Mouse (Mus musculus): Measurements from ENCODE around the gene Arhgap10.
"Not testable (repeated sequence)": the region's sequence is repeated elsewhere in the genome, so short reads cannot be mapped to it uniquely, and the experiment has no call there.

The Arhgap10 gene

DNA sequence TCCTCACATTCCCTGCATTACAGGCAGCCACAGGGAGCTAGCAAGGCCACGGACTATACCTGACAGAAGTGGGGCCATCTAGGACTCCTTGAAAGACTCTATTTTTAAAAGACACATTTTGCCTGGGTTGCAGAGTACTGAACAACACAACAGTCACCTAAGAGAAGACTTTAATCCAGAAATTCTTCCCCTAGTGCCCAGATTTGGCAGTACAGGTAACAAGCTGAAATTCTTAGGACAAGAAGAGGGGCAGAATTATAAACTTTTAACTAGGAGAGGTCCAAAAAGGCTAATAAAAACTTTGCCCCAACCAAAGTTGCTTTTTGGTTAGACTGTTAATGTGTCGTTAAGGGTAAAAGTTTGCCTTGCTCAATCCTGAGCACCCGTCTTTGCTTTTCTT, 174.4 kb downstream of the Arhgap10 start:
- no peak for DNase-seq (ENCODE audit: low spot score)

DNA sequence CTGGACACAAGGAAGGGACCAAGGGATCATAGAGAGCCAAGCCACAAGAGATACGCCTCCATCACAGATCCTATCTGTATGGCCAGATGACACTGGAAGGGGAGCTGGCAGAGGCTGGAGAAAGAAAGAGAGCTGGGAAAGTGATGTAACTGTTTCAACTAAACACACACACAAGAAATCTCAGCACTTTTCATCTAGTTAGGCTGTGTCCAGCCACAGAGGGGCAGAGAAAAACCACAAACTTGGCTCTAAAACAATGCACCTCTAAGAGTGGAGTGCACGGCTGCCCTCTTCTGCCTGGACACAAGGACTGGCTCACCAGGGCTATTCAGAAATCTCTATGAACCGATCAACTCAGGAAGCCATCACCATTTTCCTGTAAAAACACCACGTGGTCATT, 175.6 kb downstream of the Arhgap10 start:
- DNase-seq (ENCODE audit: low spot score) = no peak

DNA sequence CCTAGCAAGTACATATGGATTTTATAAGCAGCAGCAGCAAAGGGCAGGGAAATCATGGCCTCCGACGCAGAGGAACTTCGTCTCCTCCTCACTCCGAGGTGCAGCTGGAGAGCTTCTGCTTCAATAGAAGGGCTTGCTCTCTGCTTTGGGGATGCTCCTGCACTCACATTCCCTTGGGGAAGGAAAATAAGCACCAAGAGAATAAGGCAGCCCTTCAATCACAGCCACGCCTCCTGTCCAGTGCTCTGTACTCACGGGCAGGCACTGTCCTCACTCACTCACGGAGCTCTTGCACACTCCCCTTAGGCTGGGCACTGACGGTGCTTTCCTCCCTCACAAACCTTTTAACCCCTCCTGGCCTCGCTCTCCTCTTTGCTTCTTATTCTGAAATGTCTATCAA, 176.4 kb downstream of the Arhgap10 start:
- DNase-seq (ENCODE audit: low spot score) = no peak

DNA sequence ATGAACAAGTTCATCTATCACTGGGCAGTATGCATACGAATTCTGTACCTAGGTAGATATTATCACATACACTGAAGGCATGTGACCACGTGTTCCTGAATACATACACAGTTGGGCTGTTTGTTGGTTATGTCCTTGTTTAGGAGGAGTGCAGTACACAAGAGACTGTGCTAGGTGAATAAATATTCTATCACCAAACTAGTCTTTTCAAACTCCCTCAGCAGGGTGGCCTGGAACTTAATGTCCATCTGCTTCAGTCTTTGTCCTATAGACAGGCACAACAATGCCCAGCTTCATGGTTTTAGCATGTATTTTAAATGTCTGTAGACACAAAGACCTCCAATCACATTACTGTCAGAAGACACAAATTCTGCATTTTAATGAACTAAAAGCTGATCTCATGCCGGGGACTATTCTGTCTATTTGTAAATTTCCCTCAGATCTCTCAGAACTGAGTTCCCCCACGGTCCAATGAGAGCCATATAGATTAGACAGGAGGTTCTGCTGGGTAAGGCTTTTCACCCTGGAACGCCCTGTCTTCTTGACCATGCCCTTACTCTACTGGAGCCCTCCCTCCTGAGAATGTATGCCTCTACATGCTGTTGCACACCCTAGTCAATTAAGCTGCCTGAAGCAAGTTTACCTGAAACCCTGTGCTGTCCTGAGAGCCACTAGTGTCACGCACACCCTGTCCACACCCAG, 177.6 kb downstream of the Arhgap10 start:
- no peak for DNase-seq (ENCODE audit: low spot score)

DNA sequence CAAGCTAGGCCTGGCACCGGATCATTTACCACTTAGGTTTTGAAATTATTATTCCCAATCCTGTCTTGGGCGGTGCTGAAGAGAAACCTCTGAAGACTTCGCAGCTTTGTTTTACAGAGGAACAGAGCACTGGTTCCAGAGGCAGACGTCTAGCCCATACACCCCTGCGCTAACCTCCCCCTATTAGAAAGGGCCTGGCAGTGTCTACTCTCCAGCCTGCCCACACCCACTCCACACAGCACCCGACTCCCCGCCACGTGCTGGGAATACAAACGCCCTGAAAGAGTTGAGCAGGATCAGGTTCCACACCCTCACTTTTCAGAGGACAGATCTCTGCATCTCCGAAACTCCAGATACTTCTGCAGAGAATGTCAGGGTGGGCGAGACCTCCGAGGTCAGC, 180.5 kb downstream of the Arhgap10 start:
- DNase-seq (ENCODE audit: low spot score) = no peak

DNA sequence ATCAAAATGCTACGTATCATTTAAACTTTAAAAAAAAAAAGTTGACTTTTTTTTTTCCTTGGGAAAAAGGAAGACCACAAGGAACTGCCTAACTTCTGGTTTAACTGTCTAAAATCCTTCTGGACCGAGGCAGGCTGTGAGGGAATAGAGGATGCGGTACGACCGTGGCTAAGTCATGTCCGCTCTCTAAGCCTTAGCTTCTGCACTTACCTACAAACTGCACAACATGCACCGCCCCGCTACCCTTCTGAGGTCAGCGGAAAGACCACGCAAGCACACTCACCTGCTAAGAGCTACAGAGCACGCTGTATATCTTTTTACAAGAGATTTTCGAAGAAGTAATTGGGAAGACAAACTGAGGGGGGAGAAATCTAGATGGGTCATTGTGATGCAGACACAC, 186.6 kb downstream of the Arhgap10 start:
- DNase-seq (ENCODE audit: low spot score) = no peak

DNA sequence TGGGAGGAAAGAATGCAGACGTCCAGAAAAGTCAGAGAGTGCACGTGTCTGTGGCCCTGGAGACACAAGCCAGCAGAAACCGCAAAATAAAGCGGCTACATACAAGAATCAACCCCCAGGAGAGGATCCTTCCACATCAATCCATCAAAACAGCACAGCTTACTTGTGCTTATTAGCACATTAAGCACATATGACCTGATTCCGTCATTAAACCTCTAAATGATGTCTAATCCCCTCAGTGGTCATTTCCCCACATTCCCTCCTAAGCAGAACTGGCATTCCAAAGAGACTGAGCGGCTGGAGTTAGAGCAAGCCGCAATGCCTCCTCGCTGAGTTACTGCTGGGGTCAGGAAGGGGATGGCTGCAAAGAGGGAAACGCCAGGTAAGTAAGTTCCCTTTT, 187.4 kb downstream of the Arhgap10 start:
- DNase-seq (ENCODE audit: low spot score) = no peak

DNA sequence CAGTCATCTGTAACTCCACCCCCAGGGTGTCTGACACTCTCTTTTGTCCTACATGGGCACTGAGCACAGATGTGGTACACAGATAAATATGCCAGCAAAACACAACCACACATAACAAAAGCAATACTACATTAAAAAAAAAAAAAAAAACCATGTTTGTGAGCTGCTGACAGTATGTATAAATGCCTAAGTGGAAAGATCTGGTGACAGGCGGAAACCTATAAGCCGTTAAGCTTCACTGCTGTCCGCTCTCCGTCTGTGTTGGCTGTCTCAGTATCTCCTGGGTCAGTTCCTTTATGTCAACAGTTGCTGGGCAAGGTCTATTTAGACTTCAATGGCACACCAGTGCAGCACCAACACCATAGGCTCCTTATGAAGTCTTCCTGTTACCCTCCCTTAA, 188.0 kb downstream of the Arhgap10 start:
- DNase-seq (ENCODE audit: low spot score) = no peak

DNA sequence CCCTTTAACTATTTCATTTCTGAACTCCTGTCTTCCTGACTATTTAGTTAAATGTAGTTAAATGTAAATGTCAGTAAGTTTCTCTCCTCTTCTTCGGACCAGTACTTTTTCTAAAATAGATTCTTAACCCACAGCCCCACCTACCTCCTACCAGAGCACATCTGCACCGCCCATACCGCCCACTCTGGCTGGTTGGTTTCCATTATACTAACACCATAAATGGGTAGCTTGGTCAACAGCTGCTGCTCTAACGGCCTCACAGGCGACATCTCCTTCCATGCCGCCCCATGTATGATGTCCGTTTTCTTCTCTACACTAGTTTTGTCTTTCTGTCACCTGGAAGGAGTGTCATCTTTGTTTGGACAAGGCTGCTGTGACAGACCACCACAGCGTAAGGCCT, 189.3 kb downstream of the Arhgap10 start:
- DNase-seq (ENCODE audit: low spot score) = no peak

DNA sequence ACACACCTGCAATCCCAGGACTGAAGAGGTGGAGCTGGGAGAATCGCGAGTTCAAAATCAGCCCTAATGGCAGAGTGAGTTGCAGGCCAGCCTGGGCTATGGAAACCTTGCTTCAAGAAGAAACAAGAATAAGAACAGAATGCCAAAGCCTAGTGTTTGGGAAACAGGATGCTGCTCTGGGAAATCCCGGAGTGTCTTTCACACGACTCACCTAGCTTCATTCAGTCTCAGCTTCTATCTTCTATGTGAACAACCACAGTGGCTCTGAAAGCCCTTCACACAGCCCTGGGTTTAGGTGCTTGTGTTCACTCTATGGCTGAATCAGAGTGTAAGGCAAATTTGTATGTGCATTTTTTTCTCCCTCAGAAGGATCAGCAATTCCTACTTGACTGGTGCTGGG, 190.4 kb downstream of the Arhgap10 start:
- no peak for DNase-seq (ENCODE audit: low spot score)

DNA sequence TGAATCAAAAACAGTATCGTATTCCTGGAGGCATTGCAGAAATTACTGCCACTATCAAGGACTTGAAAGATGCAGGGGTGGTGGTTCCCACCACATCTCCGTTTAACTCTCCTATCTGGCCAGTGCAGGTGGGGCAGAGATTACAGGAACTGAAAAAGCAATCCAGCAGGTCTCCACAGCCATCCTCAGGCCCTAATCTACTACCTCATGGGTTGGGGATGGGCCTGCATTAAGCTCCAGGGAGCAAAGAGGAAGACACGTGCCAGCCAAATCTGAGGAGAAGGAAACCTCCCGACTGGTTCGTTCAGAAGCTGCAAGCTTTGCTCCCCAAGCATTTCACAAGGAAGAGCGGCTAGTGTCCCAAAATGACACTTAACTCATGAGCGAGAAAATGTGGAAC, 195.0 kb downstream of the Arhgap10 start:
- not testable (repeated sequence) for DNase-seq (ENCODE audit: low spot score)

DNA sequence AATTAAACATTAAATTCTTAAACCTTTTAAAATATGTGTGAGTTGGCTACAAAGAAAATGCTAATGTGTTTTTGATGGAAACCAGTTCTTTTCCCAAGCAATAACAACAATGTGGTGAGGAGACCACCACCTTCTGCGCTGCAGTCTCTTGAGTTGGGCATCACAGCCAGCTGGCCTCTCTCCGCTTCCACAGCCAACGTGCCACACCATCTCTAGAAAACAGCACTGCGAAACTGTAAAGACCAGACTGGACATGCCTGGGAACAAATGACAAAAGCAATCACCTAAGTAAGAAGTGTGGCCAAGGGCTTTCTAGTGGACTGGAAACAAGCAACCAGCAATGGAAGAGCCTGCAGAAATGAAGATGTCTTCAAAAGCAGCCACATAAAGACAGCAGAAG, 195.9 kb downstream of the Arhgap10 start:
- DNase-seq (ENCODE audit: low spot score) = no peak

DNA sequence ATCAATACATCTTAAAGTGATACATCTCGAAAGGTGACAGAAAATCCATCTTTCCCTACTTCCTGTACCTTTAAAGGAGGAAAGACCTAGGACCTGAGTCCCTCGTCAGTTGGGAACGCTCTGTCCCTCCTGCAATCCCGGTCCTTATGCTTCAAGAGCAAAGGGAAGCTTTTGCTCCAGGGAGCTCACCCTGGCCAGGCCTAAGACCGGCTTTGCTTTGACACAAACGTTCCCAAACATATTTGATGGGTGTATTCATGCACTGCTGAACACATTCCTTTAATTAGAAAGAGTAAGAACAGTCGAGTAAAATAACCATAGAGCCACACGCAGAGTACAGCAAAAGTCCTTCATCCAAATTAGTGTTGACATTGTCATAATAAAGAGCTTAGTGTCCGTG, 199.2 kb downstream of the Arhgap10 start:
- DNase-seq (ENCODE audit: low spot score) = no peak

DNA sequence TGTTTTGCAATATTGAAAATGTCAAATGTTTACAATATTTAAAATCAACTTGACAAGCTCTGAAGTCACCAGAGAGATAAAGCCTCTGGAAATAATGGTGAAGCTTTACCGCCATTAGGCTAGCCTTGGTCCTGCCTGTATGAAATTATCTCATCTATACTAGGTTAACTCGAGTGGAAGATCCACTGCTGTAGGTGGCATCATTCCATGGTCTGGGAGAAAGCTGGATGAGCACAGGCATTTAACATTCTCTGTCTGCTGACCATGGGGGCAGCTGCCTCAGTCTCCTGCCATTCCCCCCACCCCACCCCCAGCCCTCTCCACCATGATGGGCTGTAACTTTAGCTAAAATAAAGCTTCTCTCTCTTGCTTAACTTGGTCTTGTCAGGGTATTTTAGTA, 200.0 kb downstream of the Arhgap10 start:
- DNase-seq (ENCODE audit: low spot score) = no peak

DNA sequence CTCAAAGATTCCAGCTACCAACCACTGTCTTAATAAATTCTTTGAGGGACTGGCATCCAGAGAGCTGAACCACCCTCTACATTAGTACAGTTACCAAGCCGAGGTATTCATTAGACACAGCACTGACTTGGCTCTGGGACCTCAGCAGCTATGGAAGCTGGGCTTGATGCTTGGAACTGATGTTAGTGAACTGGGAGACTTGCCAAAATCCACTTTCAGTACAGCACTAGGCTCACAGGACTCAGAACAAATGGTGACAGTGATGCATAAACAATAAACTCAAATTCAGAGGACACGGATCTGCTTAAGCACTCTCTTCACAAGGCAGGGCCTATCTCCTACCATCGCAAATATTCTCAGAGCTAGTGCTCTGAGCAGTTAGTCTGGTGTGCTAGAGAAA, 204.8 kb downstream of the Arhgap10 start:
- no peak for DNase-seq (ENCODE audit: low spot score)

DNA sequence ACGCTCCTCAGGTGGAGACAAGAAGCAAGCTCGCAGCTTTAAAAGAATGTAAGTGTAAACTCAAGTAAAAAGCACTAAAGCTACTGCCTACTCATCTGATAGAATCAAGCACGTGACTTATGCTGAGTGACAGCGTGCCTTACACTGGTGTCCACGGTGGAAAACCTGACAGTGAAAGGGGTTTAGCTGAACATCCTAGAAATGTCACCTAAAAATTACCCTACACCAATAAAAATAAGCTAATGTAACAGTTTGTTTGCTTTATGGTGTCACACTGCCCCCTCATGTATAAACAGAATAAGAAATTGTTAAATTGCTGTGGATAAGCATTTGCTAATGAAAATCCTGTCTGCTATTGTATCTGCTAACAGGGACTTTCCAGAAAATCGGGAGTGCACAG, 206.0 kb downstream of the Arhgap10 start:
- DNase-seq (ENCODE audit: low spot score) = no peak

DNA sequence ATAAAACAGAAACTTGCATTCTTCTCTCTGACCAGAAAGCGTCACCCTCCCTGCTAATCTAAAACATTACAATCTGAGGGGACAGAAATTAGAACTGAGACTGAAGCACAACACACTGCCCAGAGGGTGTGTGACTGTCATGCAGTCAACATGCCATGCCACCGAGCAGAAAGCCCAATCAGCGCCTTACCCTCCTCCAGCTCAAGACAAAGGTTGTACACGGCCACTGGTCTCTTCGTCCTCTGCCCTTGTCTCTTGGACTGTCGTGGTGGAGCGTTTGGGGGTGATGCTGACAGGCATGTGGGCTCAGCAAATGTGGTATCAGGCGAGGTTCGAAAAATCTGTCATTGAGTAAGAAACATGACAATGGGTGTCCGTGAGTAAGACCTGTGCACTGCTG, 207.2 kb downstream of the Arhgap10 start:
- no peak for DNase-seq (ENCODE audit: low spot score)

DNA sequence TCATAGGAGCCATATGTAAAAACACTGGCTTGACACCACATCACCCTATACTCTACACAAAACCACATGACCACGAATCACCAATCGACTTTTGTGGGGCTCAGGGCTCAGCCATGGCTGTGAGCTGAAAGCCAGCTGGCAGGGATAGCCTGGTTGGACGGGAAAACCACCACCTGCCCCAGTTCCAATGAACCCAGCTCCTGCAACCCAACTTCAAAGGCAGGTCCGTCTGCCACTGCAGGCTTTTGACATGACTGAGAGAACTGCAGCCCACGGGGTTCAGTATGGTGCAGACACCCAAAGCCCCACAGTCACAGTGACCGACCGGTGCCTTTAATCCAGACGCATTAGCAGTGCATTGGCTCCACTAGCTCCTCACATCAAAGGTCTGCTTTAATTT, 207.7 kb downstream of the Arhgap10 start:
- DNase-seq (ENCODE audit: low spot score) = no peak

DNA sequence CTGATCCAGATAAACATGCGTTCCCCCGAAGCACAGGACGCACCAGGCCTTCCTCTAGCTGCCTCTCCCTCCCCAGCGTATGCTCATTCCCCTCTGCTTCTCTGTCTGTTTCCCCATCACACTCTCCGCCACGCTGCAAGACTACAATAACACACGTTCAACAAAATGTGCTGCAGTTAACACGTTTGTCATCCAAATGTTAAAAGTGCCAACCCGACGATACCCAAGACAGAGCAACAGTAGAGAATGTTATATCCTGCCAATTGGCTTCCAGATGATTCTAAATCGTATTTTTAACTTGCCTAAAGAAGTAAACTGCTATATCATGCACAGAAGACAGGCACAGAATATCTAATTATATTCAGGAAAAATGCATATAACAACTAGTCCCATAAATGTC, 223.2 kb downstream of the Arhgap10 start:
- DNase-seq (ENCODE audit: low spot score) = no peak

DNA sequence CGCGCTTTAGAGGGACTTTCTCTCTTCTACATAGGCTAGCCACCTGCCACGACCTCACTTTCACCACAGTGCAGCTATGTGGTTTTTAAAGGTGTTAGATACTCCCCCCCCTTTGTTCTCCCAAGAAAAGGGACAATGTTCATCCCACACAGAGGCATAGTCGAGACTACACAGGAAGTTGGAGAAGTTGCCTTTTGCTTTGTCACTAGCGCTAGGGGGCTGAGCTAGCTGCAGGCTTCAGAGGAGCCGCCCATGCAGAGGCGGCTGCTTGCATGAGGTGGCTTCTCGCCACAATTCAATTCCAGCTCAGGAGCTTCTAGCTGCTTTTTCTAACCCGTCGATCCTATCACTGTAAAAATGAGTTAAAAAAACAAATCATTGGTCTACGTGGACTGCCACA, 225.1 kb downstream of the Arhgap10 start:
- no peak for DNase-seq (ENCODE audit: low spot score)

DNA sequence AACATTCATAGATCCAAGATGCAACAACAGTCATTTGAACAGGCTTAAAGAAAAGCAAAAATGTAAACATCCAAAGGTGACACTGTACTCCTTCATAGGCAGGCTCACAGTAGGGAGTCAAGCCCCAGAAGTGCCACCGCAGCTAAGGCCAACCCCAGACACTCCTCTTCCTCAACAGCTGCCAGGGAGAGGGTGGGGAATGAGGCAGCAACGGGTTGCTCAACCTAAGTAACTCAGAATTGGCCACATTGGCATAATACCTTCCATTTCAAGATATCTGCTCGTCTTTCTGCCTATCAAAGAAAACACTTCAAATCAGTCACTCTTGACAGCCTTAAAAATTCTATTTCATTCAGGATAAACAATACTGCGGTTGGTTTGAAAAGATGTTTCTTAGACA, 225.6 kb downstream of the Arhgap10 start:
- DNase-seq (ENCODE audit: low spot score) = no peak

DNA sequence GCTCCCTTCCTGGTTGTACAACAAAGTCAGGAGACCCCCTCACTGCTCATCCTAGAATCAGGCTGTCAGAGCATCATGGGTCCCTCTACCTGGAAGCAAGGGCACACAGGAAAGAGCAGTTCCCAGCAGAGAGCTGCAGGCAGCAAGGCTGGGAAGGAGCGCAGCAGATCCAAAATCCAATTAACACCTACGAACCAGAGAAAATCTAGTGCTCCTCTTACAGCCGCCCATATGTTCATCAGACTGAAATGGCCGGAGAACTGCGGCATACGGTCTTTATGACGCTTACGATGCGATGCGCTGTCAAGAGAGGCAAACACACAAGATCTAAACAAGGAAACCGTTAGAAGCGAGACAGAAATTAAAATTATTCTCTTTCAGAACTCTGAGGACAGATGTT, 229.3 kb downstream of the Arhgap10 start:
- DNase-seq (ENCODE audit: low spot score) = no peak

DNA sequence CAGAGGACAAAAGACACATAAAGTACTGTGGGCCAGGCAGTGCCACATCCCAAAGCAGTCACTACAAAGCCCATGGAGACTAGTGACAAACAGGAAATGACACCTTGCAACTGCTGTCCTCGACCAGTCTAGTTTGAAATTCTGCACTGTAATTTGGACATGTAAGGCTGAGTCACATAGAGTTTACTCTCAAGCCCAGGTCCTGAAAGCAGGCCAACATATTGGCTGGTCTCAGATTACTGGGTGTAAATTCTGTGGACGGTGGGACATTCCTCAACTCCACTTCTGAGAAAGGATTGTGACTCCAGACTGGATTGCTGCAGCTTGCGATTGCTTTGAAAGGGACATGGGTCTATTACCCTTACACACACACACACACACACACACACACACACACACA, 229.7 kb downstream of the Arhgap10 start:
- no peak for DNase-seq (ENCODE audit: low spot score)

DNA sequence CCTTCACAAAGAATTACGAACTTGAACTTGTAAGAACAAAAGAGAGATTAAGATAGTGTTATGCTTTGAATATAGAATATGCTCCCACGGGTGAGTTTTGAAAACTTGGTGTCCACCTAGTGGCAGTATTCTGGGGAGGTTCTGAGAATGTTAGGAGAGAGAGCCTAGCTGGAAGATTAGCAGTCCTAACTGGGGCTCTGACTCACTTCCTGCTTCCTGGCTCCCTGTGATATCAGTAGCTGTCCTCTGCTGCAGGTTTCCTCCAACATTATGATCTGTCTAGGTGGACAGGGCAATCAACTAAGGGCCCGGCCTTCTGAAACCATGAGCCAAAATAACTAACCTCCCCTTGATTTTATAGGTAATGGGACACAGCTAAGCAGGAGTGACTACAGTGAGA, 233.3 kb downstream of the Arhgap10 start:
- no peak for DNase-seq (ENCODE audit: low spot score)

Data from MN1 (cell line).